Comparison of ENCODE assay signal across 10 mouse cellular contexts in the genomic region with DNA sequence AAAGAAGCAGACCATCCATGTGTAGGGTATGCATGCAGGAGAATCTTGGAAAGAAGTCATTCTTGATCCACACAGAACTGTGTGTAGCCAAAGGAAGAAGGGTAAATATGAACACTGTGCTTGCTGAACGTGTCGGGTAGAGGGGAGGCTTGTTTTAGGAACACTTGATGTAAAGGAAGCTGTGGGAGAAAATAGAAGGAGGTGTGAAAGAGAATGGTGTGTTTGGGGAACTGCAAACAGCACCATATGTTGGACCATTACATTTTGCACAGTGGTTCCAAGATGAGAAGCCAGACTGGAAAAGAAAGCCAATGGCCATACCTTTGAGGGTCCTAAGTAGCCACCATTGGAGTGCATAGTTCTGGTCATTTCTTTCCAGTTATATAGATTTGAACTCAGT.
"Had no signal": no experiment of that assay in that cellular context is flagged by ENCODE, and none has a peak within 500 bp of the region (broad histone marks: within the 10 kb centered on the region; RNA-seq: fewer than 3 reads in every experiment).

No protein-coding gene starts in this region.

- DNase-seq: lung, adult 18-20 months; lung, embryonic 14.5 days; lung, postnatal 10 days; lung, postnatal 4 days; right cerebral cortex, postnatal 14 days; thymus, adult 18-20 months; thymus, postnatal 14 days; thymus, postnatal 36 days had no signal

- ATAC-seq: midbrain, embryonic 13.5 days; midbrain, embryonic 15.5 days had no signal
